Mouse (Mus musculus) neural tube, embryonic 14.5 days (tissue): ENCODE data around the gene Kif22. TPM values are rescaled to one million over a fixed set of nuclear protein-coding genes. Genes with fewer than 3 reads are reported as not detected.

Experiments
- ATAC-seq: fragments of 200-750 bp; cut with Nextera tagmentation; 2 replicates; pipeline ENCODE4 v1.8.0; 2017; ENCODE audit warnings: low read depth, mild to moderate bottlenecking, moderate TSS enrichment, moderate library complexity
- H3K27ac ChIP-seq: fragments of 300-500 bp; sonication (generic); 2 replicates; pipeline ENCODE4 v1.5.1; 2014; ENCODE audit warnings: low read depth, mild to moderate bottlenecking, control low read depth, low read length, moderate library complexity, mixed read lengths
- H3K27me3 ChIP-seq: fragments of 300-500 bp; sonication (generic); 2 replicates; pipeline ENCODE4 v1.6.1; 2014; ENCODE audit warnings: low read length; ENCODE audit not compliant: control insufficient read depth, insufficient read depth
- H3K36me3 ChIP-seq: fragments of 300-500 bp; sonication (generic); 2 replicates; pipeline ENCODE4 v1.6.1; 2014; ENCODE audit warnings: low read length, mixed read lengths; ENCODE audit not compliant: control insufficient read depth, insufficient read depth
- H3K4me1 ChIP-seq: fragments of 300-500 bp; sonication (generic); 2 replicates; pipeline ENCODE4 v1.6.1; 2014; ENCODE audit warnings: low read length; ENCODE audit not compliant: control insufficient read depth, insufficient read depth
- H3K4me2 ChIP-seq: fragments of 300-500 bp; sonication (generic); 2 replicates; pipeline ENCODE4 v1.6.1; 2014; ENCODE audit warnings: mild to moderate bottlenecking, low read depth, low read length, control low read depth
- H3K4me3 ChIP-seq: fragments of 300-500 bp; sonication (generic); 2 replicates; pipeline ENCODE4 v1.5.1; 2014; ENCODE audit warnings: low read depth, low read length, control low read depth, mixed read lengths
- H3K9ac ChIP-seq: fragments of 300-500 bp; sonication (generic); replicated peaks from 2 replicates; pipeline ENCODE4 v1.6.1; 2014; ENCODE audit warnings: low read depth, mild to moderate bottlenecking, control low read depth, low read length, mixed read lengths
- H3K9me3 ChIP-seq: fragments of 300-500 bp; sonication (generic); 2 replicates; pipeline ENCODE4 v1.6.1; 2016; ENCODE audit warnings: low read length; ENCODE audit not compliant: control insufficient read depth
- WGBS: fragments of 180-500 bp; shearing (Covaris S2); extraction: QIAGEN DNeasy Blood & Tissue Kit; methylation state at CpG from one replicate; pipeline ENCODE4 v1.1.7; 2014; 5-methylcytosine and 5-hydroxymethylcytosine counted together
- microRNA-seq: library from miRNA; unstranded; fragments of <30 nt; microRNA quantifications from one replicate; pipeline ENCODE4, GENCODE M21; 2016
- polyA plus RNA-seq: library from polyadenylated mRNA; unstranded; fragments of >200 nt; fragmentation: Nextera tagmentation; extraction: Ambion mirVana; gene quantifications from 2 replicates; pipeline ENCODE4 v1.2.1, GENCODE M21; 2014

Gene Kif22
- polyA plus RNA-seq, 1 experiment from 2014 or later: 12.7 TPM

DNA sequence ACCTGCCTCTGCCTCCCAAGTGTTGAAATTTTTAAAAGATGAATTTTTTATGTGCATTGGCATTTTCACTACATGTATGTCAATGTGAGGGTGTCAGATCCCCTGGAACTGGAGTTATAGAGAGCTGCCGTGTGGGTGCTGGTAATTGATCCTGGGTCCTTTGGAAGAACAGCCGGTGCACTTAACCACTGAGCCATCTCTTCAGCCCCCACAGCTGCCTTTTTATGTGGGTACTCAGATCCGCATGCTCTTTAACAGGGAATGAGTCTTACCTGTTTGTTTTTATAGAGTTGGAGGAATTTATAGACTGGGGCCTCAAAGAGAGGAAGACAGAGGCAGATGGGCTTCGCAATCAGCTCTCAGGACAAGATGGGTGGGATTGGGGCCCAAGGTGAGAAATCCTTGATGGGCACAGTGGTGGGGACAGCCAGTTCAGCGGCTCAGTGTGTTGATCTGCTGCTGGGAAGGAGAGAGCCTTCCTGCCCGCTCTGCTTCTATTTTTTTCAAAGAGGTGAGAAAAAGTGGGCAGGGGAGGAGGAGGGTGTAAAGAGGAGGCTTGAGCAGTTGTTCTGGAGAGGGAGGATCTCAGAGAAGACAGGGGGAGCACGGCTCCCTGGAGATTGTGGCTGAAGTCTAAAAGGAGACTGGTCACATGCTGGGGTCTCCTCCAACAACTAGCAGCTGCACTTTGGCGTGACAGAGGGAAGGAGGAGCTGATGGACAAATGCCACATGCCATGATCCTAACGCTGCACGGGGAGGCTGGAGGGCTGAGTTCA, 57.4 kb downstream of the Kif22 start:
- WGBS: 55% methylated on average over 10 of the region's 10 CpGs
- Histone ChIP-seq H3K9ac (no peak overlapping the region), H3K36me3 (peaks cover 6% of the 10 kb centered on the region), H3K4me2 (no peak overlapping the region), H3K27me3 (no peaks in the 10 kb centered on the region), H3K9me3 (no peaks in the 10 kb centered on the region), H3K27ac (no peak overlapping the region), H3K4me3 (no peak overlapping the region), H3K4me1 (no peaks in the 10 kb centered on the region)
- ATAC-seq: no peak

GRCm38 (mm10) chr7:126983113-126983512, 59.2 kb downstream of the Kif22 start:
- 93% methylated on average over 7 of the region's 7 CpGs for WGBS
- Histone ChIP-seq H3K27me3 (no peaks in the 10 kb centered on the region), H3K9ac (no peak overlapping the region), H3K4me1 (no peaks in the 10 kb centered on the region), H3K36me3 (peaks cover 18% of the 10 kb centered on the region), H3K4me3 (no peak overlapping the region), H3K27ac (no peak overlapping the region), H3K9me3 (no peaks in the 10 kb centered on the region), H3K4me2 (no peak overlapping the region)
- ATAC-seq: no peak

DNA sequence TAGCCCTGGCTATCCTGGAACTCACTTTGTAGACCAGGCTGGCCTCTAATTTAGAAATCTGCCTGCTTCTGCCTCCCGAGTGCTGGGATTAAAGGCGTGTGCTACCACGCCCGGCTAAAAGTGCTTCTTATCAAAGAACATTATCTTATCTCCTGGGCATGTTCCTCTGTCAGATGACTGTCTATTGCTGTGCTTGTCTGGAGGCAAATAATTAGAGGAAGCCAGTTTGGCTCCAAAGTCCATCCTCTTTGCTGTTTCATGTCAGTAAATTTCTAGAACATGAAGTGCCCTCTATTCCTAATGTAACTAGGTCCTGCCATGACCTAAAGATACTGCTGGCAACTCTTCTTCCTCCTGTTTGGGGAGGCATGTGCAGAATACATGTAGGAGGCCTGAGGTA, 60.2 kb downstream of the Kif22 start:
- 0 out of 2 replicates have a peak, but pooled peaks cover 6% of the 10 kb centered on the region for H3K4me1 ChIP-seq
- H3K4me2 ChIP-seq: no peak overlapping the region
- no peaks in the 10 kb centered on the region for H3K9me3 ChIP-seq
- H3K27me3 ChIP-seq: no peaks in the 10 kb centered on the region
- peaks cover 18% of the 10 kb centered on the region for H3K36me3 ChIP-seq
- H3K9ac ChIP-seq: no peak overlapping the region
- WGBS: 94% methylated on average over 4 of the region's 4 CpGs
- H3K27ac ChIP-seq: no peak overlapping the region
- H3K4me3 ChIP-seq: no peak overlapping the region
- no peak for ATAC-seq

- 87% methylated on average over 2 of the region's 2 CpGs for WGBS
- H3K9me3 ChIP-seq: no peaks in the 10 kb centered on the region
- H3K27me3 ChIP-seq: no peaks in the 10 kb centered on the region
- no peak for ATAC-seq
- H3K4me1 ChIP-seq: 0 out of 2 replicates have a peak, but pooled peaks cover 8% of the 10 kb centered on the region
- no peak overlapping the region for H3K27ac ChIP-seq
- H3K4me3 ChIP-seq: no peak overlapping the region
- H3K36me3 ChIP-seq: peaks cover 18% of the 10 kb centered on the region
- no peak overlapping the region for H3K4me2 ChIP-seq
- H3K9ac ChIP-seq: no peak overlapping the region
Observed at GRCm38 (mm10) chr7:126981601-126982000, 60.7 kb downstream of the Kif22 start.

DNA sequence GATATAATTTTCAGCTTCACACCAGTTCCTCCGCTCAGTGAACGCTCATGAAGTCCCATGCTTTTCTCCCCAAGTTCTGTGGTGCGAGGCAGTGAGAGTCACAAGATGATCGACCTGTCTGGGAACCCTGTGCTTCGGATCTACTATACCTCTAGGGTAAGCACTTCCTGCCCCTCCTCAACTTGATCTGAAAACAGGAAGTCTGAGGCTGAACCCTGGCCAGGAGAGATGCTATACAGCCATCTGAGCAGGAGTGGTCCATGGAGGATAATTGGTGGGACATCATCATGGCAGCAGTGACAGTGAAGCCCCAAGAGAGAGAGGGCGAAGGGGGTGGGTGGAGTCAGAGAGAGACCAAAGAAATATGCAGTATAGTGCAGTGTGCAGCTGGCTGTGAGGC, 63.4 kb downstream of the Kif22 start:
- Histone ChIP-seq H3K36me3 (peaks cover 18% of the 10 kb centered on the region), H3K9ac (no peak overlapping the region), H3K9me3 (no peaks in the 10 kb centered on the region), H3K4me1 (0 out of 2 replicates have a peak, but pooled peaks cover 8% of the 10 kb centered on the region), H3K27me3 (no peaks in the 10 kb centered on the region), H3K4me3 (no peak overlapping the region), H3K27ac (no peak overlapping the region), H3K4me2 (no peak overlapping the region)
- no peak for ATAC-seq
- WGBS: 95% methylated on average over 6 of the region's 6 CpGs

Small RNAs within 50 kb of the gene (microRNA-seq; reads per million reads assigned to microRNA genes)
- gene Gm44343: not detected

Other genes starting within 250 kb of the Kif22 start
- 154 and 168 TPM in 2 replicates for gene Ppp4c, start 250.0 kb downstream of the Kif22 start, polyA plus RNA-seq
- gene Fam57b, start 244.8 kb downstream of the Kif22 start, polyA plus RNA-seq: 50.9 and 64.4 TPM in 2 replicates
- not detected in 2 replicates for gene 4930451I11Rik, start 210.8 kb downstream of the Kif22 start, polyA plus RNA-seq
- gene Doc2a, start 195.1 kb downstream of the Kif22 start, polyA plus RNA-seq: 18.4 and 20.2 TPM in 2 replicates
- 11.0 and 15.2 TPM in 2 replicates for gene Hirip3, start 180.5 kb downstream of the Kif22 start, polyA plus RNA-seq
- gene Ino80e, start 180.1 kb downstream of the Kif22 start, polyA plus RNA-seq: 86.7 and 92.4 TPM in 2 replicates
- 28.9 and 36.5 TPM in 2 replicates for gene Taok2, start 157.8 kb downstream of the Kif22 start, polyA plus RNA-seq
- 29.4 and 32.2 TPM in 2 replicates for gene Tmem219, start 119.6 kb downstream of the Kif22 start, polyA plus RNA-seq
- 92.9 and 103 TPM in 2 replicates for gene Kctd13, start 113.6 kb downstream of the Kif22 start, polyA plus RNA-seq
- 5.8 and 10.6 TPM in 2 replicates for gene Asphd1, start 92.9 kb downstream of the Kif22 start, polyA plus RNA-seq
- gene Sez6l2, start 91.9 kb downstream of the Kif22 start, polyA plus RNA-seq: 70.9 and 85.0 TPM in 2 replicates
- gene Cdipt, start 66.6 kb downstream of the Kif22 start, polyA plus RNA-seq: 105 and 107 TPM in 2 replicates
- gene Cdiptos, start 66.4 kb downstream of the Kif22 start, polyA plus RNA-seq: 0.86 and 1.2 TPM in 2 replicates
- gene Mvp, start 27.9 kb downstream of the Kif22 start, polyA plus RNA-seq: 2.4 and 4.8 TPM in 2 replicates
- gene Pagr1b, start 26.0 kb downstream of the Kif22 start, polyA plus RNA-seq: not detected in 2 replicates
- gene Pagr1a, start 25.1 kb downstream of the Kif22 start, polyA plus RNA-seq: 30.4 and 46.9 TPM in 2 replicates
- 36.3 and 60.2 TPM in 2 replicates for gene Gm42742, start 21.4 kb downstream of the Kif22 start, polyA plus RNA-seq
- gene Prrt2, start 21.3 kb downstream of the Kif22 start, polyA plus RNA-seq: 41.4 and 63.5 TPM in 2 replicates
- gene Maz, start 15.4 kb downstream of the Kif22 start, polyA plus RNA-seq: 61.7 and 64.8 TPM in 2 replicates
- gene Zg16, start 44.9 kb upstream of the Kif22 start, polyA plus RNA-seq: not detected in 2 replicates
- 1.4 and 1.6 TPM in 2 replicates for gene AI467606, start 48.9 kb upstream of the Kif22 start, polyA plus RNA-seq
- 0.88 TPM in 1 of 2 replicates, not detected in the other for gene Qprt, start 79.8 kb upstream of the Kif22 start, polyA plus RNA-seq
- not detected in 2 replicates for gene Spn, start 95.4 kb upstream of the Kif22 start, polyA plus RNA-seq
- gene Cd2bp2, start 153.6 kb upstream of the Kif22 start, polyA plus RNA-seq: 58.1 and 71.9 TPM in 2 replicates
- gene Tbc1d10b, start 166.0 kb upstream of the Kif22 start, polyA plus RNA-seq: 28.5 and 29.4 TPM in 2 replicates
- 8.5 and 12.5 TPM in 2 replicates for gene Mylpf, start 166.4 kb upstream of the Kif22 start, polyA plus RNA-seq
- gene Zfp553, start 190.6 kb upstream of the Kif22 start, polyA plus RNA-seq: 21.5 and 24.0 TPM in 2 replicates
- gene Sept1, start 190.7 kb upstream of the Kif22 start, polyA plus RNA-seq: 7.2 and 9.1 TPM in 2 replicates
- gene Zfp771, start 201.8 kb upstream of the Kif22 start, polyA plus RNA-seq: 68.1 and 68.8 TPM in 2 replicates
- 109 and 138 TPM in 2 replicates for gene Dctpp1, start 218.2 kb upstream of the Kif22 start, polyA plus RNA-seq
- 77.7 and 78.9 TPM in 2 replicates for gene Sephs2, start 231.6 kb upstream of the Kif22 start, polyA plus RNA-seq